Comparison of ENCODE assay signal across 8 mouse cellular contexts in genomic region chr1:154102871-154103596, GRCm38 (mm10).
DNase-seq lines count a peak whose midpoint lies in the region; ATAC-seq and TF ChIP-seq lines count a peak whose summit lies in the region.

No protein-coding gene starts in this region.

- no peaks in the 10 kb centered on the region for H3K9me3 ChIP-seq in heart, embryonic 11.5 days (replicated peaks; ENCODE audit: control insufficient read depth, low read length)
- no peaks in the 10 kb centered on the region for H3K9me3 ChIP-seq in intestine, postnatal 0 days (ENCODE audit: control insufficient read depth)
- H3K9me3 ChIP-seq in midbrain, embryonic 16.5 days (replicated peaks; ENCODE audit: control insufficient read depth, low read length, poor library complexity, severe bottlenecking), result no peaks in the 10 kb centered on the region

- TF ChIP-seq CTCF in intestine, postnatal 0 days (IDR thresholded peaks at IDR 0.05; ENCODE audit: low read depth), result 0 out of 2 replicates have a peak, but pooled peaks have one; percentile 11
- TF ChIP-seq CTCF in left cerebral cortex, adult 2 months (IDR thresholded peaks at IDR 0.05), result no peak; the same call in 1 of the 2 replicates

- 62% methylated on average over 15 of the region's 15 CpGs for WGBS in heart, embryonic 11.5 days (ENCODE audit: insufficient replicate concordance)
- WGBS in intestine, postnatal 0 days, result 53% methylated on average over 15 of the region's 15 CpGs
- WGBS in midbrain, embryonic 16.5 days, result 29% methylated on average over 15 of the region's 15 CpGs

- no peaks in the 10 kb centered on the region for H3K27me3 ChIP-seq in heart, embryonic 11.5 days (ENCODE audit: control insufficient read depth, insufficient read depth, low read length)
- no peaks in the 10 kb centered on the region for H3K27me3 ChIP-seq in intestine, postnatal 0 days (replicated peaks; ENCODE audit: control insufficient read depth, insufficient read depth, low read length)
- no peaks in the 10 kb centered on the region for H3K27me3 ChIP-seq in midbrain, embryonic 16.5 days (ENCODE audit: control insufficient read depth, insufficient read depth, low read depth, low read length)

- 0 out of 2 replicates have a peak, but pooled peaks cover 2% of the 10 kb centered on the region for H3K4me1 ChIP-seq in heart, embryonic 11.5 days (ENCODE audit: control insufficient read depth, insufficient read depth, low read length)
- H3K4me1 ChIP-seq in intestine, postnatal 0 days (replicated peaks; ENCODE audit: control insufficient read depth, insufficient read depth, low read length), result no peaks in the 10 kb centered on the region
- H3K4me1 ChIP-seq in midbrain, embryonic 16.5 days (ENCODE audit: control insufficient read depth, insufficient read depth, low read length), result peaks cover 16% of the 10 kb centered on the region

- intact Hi-C loops in gastrocnemius, postnatal 36 days (cut with DNase I), result no loop called here
- intact Hi-C loops in left cerebral cortex, adult 2 months (cut with DNase I), result loop anchor here (1.0 kb wide), 1 partner anchor 54 kb away; no protein-coding TSS in a partner anchor

- no peak overlapping the region for H3K9ac ChIP-seq in heart, embryonic 11.5 days (ENCODE audit: low read depth, low read length)
- no peak overlapping the region for H3K9ac ChIP-seq in intestine, postnatal 0 days (ENCODE audit: low read depth, low read length)
- H3K9ac ChIP-seq in midbrain, embryonic 16.5 days (ENCODE audit: low read depth, low read length), result no peak overlapping the region

- no peak overlapping the region for H3K27ac ChIP-seq in heart, embryonic 11.5 days (ENCODE audit: low read depth, low read length)
- H3K27ac ChIP-seq in intestine, postnatal 0 days (ENCODE audit: low read depth, low read length), result no peak overlapping the region; the same call in 1 of the 2 replicates
- H3K27ac ChIP-seq in left cerebral cortex, adult 2 months, result peak overlapping the region; percentile 81
- H3K27ac ChIP-seq in midbrain, embryonic 16.5 days (ENCODE audit: low read length), result peak overlapping the region; percentile 70

- no peak overlapping the region for H3K4me2 ChIP-seq in heart, embryonic 11.5 days
- no peak overlapping the region for H3K4me2 ChIP-seq in intestine, postnatal 0 days (replicated peaks; ENCODE audit: low read depth)
- peak overlapping the region; percentile 16; the same call in 1 of the 2 replicates for H3K4me2 ChIP-seq in midbrain, embryonic 16.5 days (ENCODE audit: low read length)

- no peak for ATAC-seq in heart, embryonic 11.5 days (replicated peaks; ENCODE audit: insufficient number of reproducible peaks, low FRiP score, low TSS enrichment)
- ATAC-seq in intestine, postnatal 0 days, result no peak
- peak; percentile 94 for ATAC-seq in midbrain, embryonic 16.5 days

- H3K4me3 ChIP-seq in heart, embryonic 11.5 days (ENCODE audit: low read depth, low read length), result no peak overlapping the region
- H3K4me3 ChIP-seq in intestine, postnatal 0 days (ENCODE audit: low read depth, low read length), result no peak overlapping the region
- no peak overlapping the region for H3K4me3 ChIP-seq in left cerebral cortex, adult 2 months
- H3K4me3 ChIP-seq in midbrain, embryonic 16.5 days (ENCODE audit: low read depth, low read length), result no peak overlapping the region

- DNase-seq in heart, adult 11 months, result peak; percentile 99
- DNase-seq in cerebellum, postnatal 36 days, result peak; percentile 50 to 52
- peak; percentile 80 to 81 for DNase-seq in gastrocnemius, postnatal 36 days
- peak; percentile 53 to 77 for DNase-seq in left cerebral cortex, adult 2 months (ENCODE audit: extremely low spot score in 1 of 2, low spot score in 2 of 2)
- peak; percentile 64 to 71 for DNase-seq in urinary bladder, postnatal 4 days (ENCODE audit: low spot score in 2 of 2)

- H3K36me3 ChIP-seq in heart, embryonic 11.5 days (ENCODE audit: control insufficient read depth, insufficient read depth, low read length), result no peaks in the 10 kb centered on the region
- H3K36me3 ChIP-seq in intestine, postnatal 0 days (ENCODE audit: control insufficient read depth, insufficient read depth), result no peaks in the 10 kb centered on the region
- H3K36me3 ChIP-seq in midbrain, embryonic 16.5 days (ENCODE audit: control insufficient read depth, insufficient read depth, low read length), result no peaks in the 10 kb centered on the region

Comparison
In these comparisons a context has a peak if more than half of its experiments do, and no peak if none do; other contexts are left out.
1. H3K27ac ChIP-seq: peak in left cerebral cortex, adult 2 months (single experiment) and midbrain, embryonic 16.5 days (single experiment); none in heart, embryonic 11.5 days (single experiment) and intestine, postnatal 0 days (single experiment).
2. Peak in every context shown above with its lines, with median percentiles within 50 percentile points of each other: DNase-seq.